Mouse (Mus musculus): ENCODE measurements at regions not wholly inside any gene's neighbourhood (a gene's known extent, or its start where the extent isn't known, plus 50 kb on each side); places are given as distances from the start of the nearest gene placed in this dataset.

- Histone ChIP-seq H3K4me3 (ENCODE audit: control insufficient read depth in 1 of 2, insufficient read depth in 1 of 2, low read depth in 2 of 2, low read length in 2 of 2) (no peak overlapping the region), H3K9ac (ENCODE audit: control insufficient read depth, low read depth, low read length, poor library complexity, severe bottlenecking) (no peak overlapping the region), H3K27ac (ENCODE audit: control insufficient read depth, low read depth, low read length) (no peak overlapping the region), H3K9me3 (replicated peaks; ENCODE audit: insufficient read depth, low read length) (no peaks in the 10 kb centered on the region), H3K27me3 (ENCODE audit: control insufficient read depth in 1 of 2, insufficient read depth in 2 of 2, low read length in 2 of 2) (no peaks in the 10 kb centered on the region), H3K36me3 (ENCODE audit: control insufficient read depth in 1 of 2, insufficient read depth in 2 of 2, low read length in 2 of 2) (no peaks in the 10 kb centered on the region), H3K4me1 (ENCODE audit: control insufficient read depth in 1 of 2, insufficient read depth in 2 of 2, low read length in 2 of 2) (0 out of 4 replicates have a peak, but pooled peaks cover 0 to 3% of the 10 kb centered on the region in 2 experiments), H3K79me2 (ENCODE audit: control insufficient read depth, insufficient read depth, low read length, poor library complexity) (no peaks in the 10 kb centered on the region)
- no peak for DNase-seq (ENCODE audit: low read depth, low spot score)
- no peak for TF ChIP-seq ZKSCAN1 (IDR thresholded peaks at IDR 0.05; ENCODE audit: low read depth, low read length)
- TF ChIP-seq MAZ (IDR thresholded peaks at IDR 0.05; ENCODE audit: low read depth, low read length) = no peak
- no peak for TF ChIP-seq CTCF (IDR thresholded peaks at IDR 0.05 in 2 of 3, conservative IDR thresholded peaks at IDR 0.05 in 1 of 3; ENCODE audit: control insufficient read depth in 1 of 3, insufficient read depth in 1 of 3, low read depth in 2 of 3, low read length in 3 of 3, poor library complexity in 1 of 3, severe bottlenecking in 1 of 3)
- no peak for TF ChIP-seq GATA1 (IDR thresholded peaks at IDR 0.05; ENCODE audit: low read depth, low read length)
- TF ChIP-seq MYB (IDR thresholded peaks at IDR 0.05; ENCODE audit: low read depth, low read length) = no peak
- TF ChIP-seq MAX (IDR thresholded peaks at IDR 0.05; ENCODE audit: low read length) = no peak
- TF ChIP-seq RCOR1 (IDR thresholded peaks at IDR 0.05; ENCODE audit: low read depth, low read length) = no peak
- TF ChIP-seq ETS1 (IDR thresholded peaks at IDR 0.05; ENCODE audit: low read depth, low read length) = no peak
Observed at GRCm38 (mm10) chr2:46055729-46056128, 938.5 kb upstream of the Zeb2 start.

- H3K4me1 ChIP-seq (ENCODE audit: control insufficient read depth in 1 of 2, insufficient read depth in 2 of 2, low read length in 2 of 2) = 0 out of 4 replicates have a peak, but pooled peaks cover 0 to 3% of the 10 kb centered on the region in 2 experiments
- H3K36me3 ChIP-seq (ENCODE audit: control insufficient read depth in 1 of 2, insufficient read depth in 2 of 2, low read length in 2 of 2) = no peaks in the 10 kb centered on the region
- no peak overlapping the region for H3K9ac ChIP-seq (ENCODE audit: control insufficient read depth, low read depth, low read length, poor library complexity, severe bottlenecking)
- H3K4me3 ChIP-seq (ENCODE audit: control insufficient read depth in 1 of 2, insufficient read depth in 1 of 2, low read depth in 2 of 2, low read length in 2 of 2) = no peak overlapping the region
- no peak overlapping the region for H3K27ac ChIP-seq (ENCODE audit: control insufficient read depth, low read depth, low read length)
- H3K27me3 ChIP-seq (ENCODE audit: control insufficient read depth in 1 of 2, insufficient read depth in 2 of 2, low read length in 2 of 2) = no peaks in the 10 kb centered on the region
- no peaks in the 10 kb centered on the region for H3K9me3 ChIP-seq (replicated peaks; ENCODE audit: insufficient read depth, low read length)
- TF ChIP-seq ZMIZ1 (IDR thresholded peaks at IDR 0.05; ENCODE audit: low read depth, low read length) (no peak), MAX (IDR thresholded peaks at IDR 0.05; ENCODE audit: low read length) (no peak), ELF1 (IDR thresholded peaks at IDR 0.05; ENCODE audit: low read depth, low read length) (no peak), MEF2A (IDR thresholded peaks at IDR 0.05; ENCODE audit: extremely low read depth, insufficient replicate concordance, low read depth, low read length, poor library complexity, severe bottlenecking) (no peak), USF2 (IDR thresholded peaks at IDR 0.05; ENCODE audit: borderline replicate concordance in 1 of 2, insufficient read depth in 1 of 2, low read depth in 1 of 2, low read length in 2 of 2) (no peak), SIN3A (IDR thresholded peaks at IDR 0.05; ENCODE audit: low read length) (no peak), CHD2 (IDR thresholded peaks at IDR 0.05; ENCODE audit: low read length) (no peak), SMC3 (IDR thresholded peaks at IDR 0.05; ENCODE audit: low read depth, low read length) (no peak), POLR2AphosphoS5 (IDR thresholded peaks at IDR 0.05; ENCODE audit: borderline replicate concordance, low read depth, low read length) (no peak), GABPA (IDR thresholded peaks at IDR 0.05; ENCODE audit: low read depth, low read length) (no peak), MXI1 (IDR thresholded peaks at IDR 0.05; ENCODE audit: low read depth, low read length) (no peak), POLR2A (IDR thresholded peaks at IDR 0.05; ENCODE audit: control insufficient read depth in 1 of 2, insufficient read depth in 1 of 2, low read depth in 1 of 2, low read length in 2 of 2, poor library complexity in 1 of 2) (no peak), CHD1 (IDR thresholded peaks at IDR 0.05; ENCODE audit: low read depth, low read length) (no peak), CTCF (IDR thresholded peaks at IDR 0.05 in 2 of 3, conservative IDR thresholded peaks at IDR 0.05 in 1 of 3; ENCODE audit: control insufficient read depth in 1 of 3, insufficient read depth in 1 of 3, low read depth in 2 of 3, low read length in 3 of 3, poor library complexity in 1 of 3, severe bottlenecking in 1 of 3) (no peak), TAL1 (IDR thresholded peaks at IDR 0.05; ENCODE audit: low read length) (no peak), JUND (IDR thresholded peaks at IDR 0.05; ENCODE audit: low read depth, low read length) (no peak), E2F4 (IDR thresholded peaks at IDR 0.05; ENCODE audit: borderline replicate concordance, low read depth, low read length) (no peak)
- H3K79me2 ChIP-seq (ENCODE audit: control insufficient read depth, insufficient read depth, low read length, poor library complexity) = no peaks in the 10 kb centered on the region
- DNase-seq (ENCODE audit: low read depth, low spot score) = no peak
Observed at GRCm38 (mm10) chr2:46054902-46055301, 937.7 kb upstream of the Zeb2 start.
